Mouse (Mus musculus) ES-E14 (cell line): ENCODE data around the gene St3gal3.

Experiments
- CHD2 ChIP-seq: IDR thresholded peaks from 2 replicates; pipeline ENCODE4 v1.6.1; 2014; ENCODE audit warnings: mild to moderate bottlenecking, low read depth, low read length, inconsistent platforms
- HCFC1 ChIP-seq: IDR thresholded peaks from 2 replicates; pipeline ENCODE4 v1.6.1; 2012; ENCODE audit warnings: low read length, inconsistent platforms, borderline replicate concordance; ENCODE audit not compliant: insufficient read depth
- MAFK ChIP-seq: IDR thresholded peaks from 2 replicates; pipeline ENCODE4 v1.6.1; 2014; ENCODE audit warnings: mild to moderate bottlenecking, low read depth, low read length, inconsistent platforms; ENCODE audit not compliant: insufficient read depth
- ZC3H11A ChIP-seq: IDR thresholded peaks from 2 replicates; pipeline ENCODE4 v1.6.1; 2012; ENCODE audit warnings: low read depth, mild to moderate bottlenecking, inconsistent platforms, low read length, borderline replicate concordance
- ZNF384 ChIP-seq: IDR thresholded peaks from 2 replicates; pipeline ENCODE4 v1.6.1; 2012; ENCODE audit warnings: low read depth, low read length, inconsistent platforms

DNA sequence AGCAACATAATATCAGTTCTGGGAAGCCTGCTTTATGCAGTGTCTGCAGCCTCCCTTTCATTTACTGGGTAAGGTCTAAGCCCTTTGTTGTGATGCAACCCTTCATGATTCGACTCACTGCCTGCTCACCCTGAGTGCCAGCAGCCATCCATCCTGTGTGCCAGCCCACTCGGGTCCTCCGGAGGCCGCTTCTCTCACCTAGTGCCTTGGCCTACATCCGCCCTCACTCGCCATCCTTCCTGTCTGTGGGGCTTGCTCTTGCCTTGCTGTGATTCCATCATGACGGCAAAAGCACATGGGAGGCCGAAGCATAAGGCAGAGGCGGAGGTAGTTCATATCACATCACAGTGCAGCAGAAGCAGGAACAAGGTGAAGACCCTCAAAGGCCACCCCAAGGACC, 56.1 kb downstream of the St3gal3 start:
- TF ChIP-seq ZNF384 (no peak), MAFK (no peak), ZC3H11A (no peak), CHD2 (no peak), HCFC1 (no peak)
